Mouse (Mus musculus) heart, postnatal 10 days (tissue): ENCODE measurements around the gene Arid3a. TPM values are rescaled to one million over a fixed set of nuclear protein-coding genes. Genes with fewer than 3 reads are reported as not detected.

Source experiments
- DNase-seq, 2 experiments: peaks; one replicate each; pipeline ENCODE4 v3.0.0; 2021
- intact Hi-C: fragments of 180-260 bp; cut with DNase I; formaldehyde crosslinking; loops from one replicate; pipeline ENCODE4 v1.15.1; 2025
- total RNA-seq, 2 experiments: library from RNA; stranded (reverse); gene quantifications; 2 replicates each; pipeline ENCODE4 v1.2.3; 2021

Gene Arid3a
- total RNA-seq, 2 experiments from 2014 or later, result 3.1 to 3.2 TPM

DNA sequence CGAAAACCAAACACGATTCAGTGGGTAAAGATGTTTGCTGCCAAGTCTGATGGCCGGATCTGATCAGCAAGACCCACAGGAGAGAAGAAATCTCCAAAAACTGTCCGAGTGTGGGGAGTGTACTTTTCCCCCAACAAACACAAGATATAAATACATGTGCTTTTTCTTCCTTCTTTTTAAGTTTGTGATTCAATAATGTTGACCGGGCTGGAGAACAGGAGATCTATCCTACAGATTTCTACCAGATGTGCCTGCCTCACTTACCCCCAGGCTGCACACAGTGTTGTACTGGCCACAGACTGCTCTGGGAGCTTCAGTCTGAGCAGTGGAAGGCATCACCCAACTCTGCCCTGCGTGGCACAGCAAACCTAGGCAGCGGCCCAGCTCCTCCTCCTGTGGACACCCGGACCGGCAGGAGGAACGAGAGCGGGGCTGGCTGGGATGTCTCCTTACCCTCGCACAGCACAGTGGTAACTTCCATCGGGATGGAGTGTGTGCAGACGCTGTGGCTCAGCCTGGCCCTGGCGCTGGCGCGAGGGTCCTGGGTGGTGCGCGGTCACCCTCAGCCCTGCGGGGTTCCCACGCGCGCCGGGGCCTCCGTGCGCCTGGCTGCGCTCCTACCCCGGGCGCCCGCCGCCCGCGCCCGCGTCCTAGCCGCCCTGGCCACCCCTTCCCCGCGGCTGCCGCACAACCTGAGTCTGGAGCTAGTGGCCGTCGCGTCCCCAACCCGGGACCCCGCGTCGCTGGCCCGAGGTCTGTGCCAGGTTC lies 43.8 kb downstream of the Arid3a start, which contains the start of gene Grin3b:
Gene Grin3b, plus strand, starts transcription at position 301 of the 768 bp plus-strand sequence.
- DNase-seq, result no peak
- intact Hi-C loops, result no loop called here

DNA sequence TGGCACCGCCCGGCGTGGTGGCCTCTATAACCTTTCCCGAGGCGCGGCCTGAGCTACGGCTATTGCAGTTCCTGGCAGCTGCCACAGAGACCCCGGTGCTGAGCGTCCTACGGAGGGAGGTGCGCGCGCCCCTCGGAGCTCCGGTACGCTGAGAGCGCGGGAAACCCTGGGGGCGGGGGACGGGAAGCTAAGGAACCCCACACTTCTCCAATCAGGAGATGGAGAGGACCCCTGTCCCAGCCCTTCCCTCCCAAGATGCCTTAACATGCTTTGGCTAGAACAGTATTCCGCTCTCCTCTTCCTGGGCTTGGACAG lies 44.3 kb downstream of the Arid3a start:
- intact Hi-C loops, result no loop called here
- DNase-seq, result no peak

DNA sequence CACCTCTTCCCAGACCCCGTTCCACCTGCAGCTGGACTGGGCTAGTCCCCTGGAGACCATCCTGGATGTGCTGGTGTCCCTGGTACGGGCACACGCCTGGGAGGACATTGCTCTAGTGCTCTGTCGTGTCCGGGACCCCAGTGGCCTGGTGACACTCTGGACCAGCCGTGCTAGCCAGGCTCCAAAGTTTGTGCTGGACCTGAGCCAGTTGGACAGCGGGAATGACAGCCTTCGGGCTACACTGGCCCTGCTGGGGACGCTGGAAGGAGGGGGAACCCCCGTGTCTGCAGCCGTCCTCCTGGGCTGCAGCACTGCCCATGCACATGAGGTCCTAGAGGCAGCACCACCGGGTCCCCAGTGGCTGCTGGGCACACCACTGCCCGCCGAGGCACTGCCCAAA lies 46.0 kb downstream of the Arid3a start:
- peak; percentile 42 to 64 for DNase-seq

DNA sequence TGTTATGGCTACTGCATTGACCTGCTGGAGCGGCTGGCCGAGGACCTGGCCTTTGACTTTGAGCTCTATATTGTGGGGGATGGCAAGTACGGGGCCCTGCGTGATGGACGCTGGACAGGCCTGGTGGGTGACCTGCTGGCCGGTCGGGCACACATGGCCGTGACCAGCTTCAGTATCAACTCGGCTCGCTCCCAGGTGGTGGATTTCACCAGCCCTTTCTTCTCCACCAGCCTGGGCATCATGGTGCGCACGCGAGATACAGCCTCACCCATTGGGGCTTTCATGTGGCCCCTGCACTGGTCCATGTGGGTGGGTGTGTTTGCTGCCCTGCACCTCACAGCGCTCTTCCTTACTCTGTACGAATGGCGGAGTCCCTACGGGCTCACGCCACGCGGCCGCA lies 47.2 kb downstream of the Arid3a start:
- intact Hi-C loops, result no loop called here

More for the DNA sequence above, 46.0 kb downstream of the Arid3a start:
- intact Hi-C loops, result no loop called here

DNA sequence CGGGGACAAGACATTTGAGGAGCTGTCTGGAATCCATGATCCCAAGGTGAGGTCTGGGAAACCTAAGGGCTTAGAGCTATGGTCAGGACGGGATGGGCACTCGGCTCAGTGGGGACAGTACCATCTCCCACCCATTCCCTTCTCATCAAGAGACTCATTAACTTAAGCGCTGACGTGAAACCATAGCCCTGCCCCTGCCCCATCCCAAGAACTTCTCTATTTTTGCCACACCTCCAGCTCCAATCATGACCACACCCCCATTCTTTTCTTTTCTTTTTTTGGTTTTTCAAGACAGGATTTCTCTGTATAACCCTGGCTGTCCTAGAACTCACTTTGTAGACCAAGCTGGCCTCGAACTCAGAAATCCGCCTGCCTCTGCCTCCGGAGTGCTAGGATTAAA lies 47.8 kb downstream of the Arid3a start:
- intact Hi-C loops, result no loop called here
- no peak for DNase-seq

More for the DNA sequence above, 47.2 kb downstream of the Arid3a start:
- DNase-seq, result no peak

DNA sequence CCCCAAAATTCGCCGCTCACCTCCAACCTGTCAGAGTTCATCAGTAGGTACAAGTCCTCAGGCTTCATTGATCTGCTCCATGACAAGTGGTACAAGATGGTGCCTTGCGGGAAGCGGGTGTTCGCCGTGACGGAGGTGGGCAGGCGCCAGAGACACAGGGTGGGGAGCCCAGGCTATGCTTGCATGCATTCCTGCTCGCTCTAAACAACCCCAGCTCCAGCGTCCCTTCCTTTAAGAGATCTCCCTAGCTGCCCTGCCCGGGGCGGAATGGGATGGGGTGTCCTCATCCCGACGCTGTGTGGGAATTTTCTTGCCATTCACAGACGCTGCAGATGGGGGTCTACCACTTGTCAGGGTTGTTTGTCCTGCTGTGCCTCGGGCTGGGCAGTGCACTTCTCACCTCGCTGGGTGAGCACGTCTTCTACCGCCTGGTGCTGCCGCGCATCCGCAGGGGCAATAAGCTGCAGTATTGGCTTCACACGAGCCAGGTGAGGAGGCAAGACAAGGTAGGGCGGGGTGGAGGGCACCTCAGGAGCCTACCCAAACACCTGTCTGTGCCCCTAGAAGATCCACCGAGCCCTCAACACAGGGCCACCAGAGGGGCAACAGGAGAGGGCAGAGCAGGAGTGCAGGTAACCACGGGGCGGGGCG lies 49.4 kb downstream of the Arid3a start:
- intact Hi-C loops, result no loop called here
- no peak for DNase-seq

DNA sequence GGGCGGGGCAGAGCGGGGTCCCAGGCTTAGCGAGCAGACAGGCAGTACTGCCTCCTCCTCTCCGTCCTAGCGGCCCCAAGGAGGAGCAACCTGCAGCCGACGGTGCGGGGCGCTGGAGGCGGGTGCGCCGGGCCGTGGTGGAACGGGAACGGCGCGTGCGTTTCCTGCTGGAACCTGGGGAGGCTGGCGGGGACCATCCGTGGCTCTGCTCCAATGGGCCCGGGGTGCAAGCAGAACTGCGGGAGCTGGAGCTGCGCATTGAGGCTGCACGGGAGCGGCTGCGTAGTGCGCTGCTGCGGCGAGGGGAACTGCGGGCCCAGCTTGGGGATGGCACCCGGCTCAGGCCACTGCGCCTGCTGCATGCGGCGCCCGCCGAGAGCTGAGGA lies 49.9 kb downstream of the Arid3a start:
- intact Hi-C loops, result no loop called here
- DNase-seq, result no peak

DNA sequence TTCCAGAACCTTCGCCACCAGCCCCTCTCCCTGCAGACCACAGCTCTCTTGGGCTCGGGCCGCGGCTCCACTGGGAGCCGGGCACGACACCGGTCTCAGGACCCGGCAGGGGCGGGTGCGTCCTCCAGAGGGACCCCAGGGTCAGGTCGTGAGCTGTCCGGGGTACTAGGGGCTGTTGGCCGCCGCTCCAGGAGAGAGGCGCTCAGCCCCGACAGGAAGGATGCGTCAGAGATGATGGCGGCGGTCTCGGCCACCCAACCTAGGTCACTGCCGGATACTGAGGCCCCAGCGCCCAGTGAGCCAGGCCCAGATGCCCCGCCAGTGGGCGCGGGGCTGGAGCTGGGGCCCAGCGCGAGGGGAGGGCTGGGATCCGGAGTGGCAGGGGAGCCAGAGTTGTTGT lies 50.5 kb downstream of the Arid3a start:
- intact Hi-C loops, result no loop called here
- no peak for DNase-seq

DNA sequence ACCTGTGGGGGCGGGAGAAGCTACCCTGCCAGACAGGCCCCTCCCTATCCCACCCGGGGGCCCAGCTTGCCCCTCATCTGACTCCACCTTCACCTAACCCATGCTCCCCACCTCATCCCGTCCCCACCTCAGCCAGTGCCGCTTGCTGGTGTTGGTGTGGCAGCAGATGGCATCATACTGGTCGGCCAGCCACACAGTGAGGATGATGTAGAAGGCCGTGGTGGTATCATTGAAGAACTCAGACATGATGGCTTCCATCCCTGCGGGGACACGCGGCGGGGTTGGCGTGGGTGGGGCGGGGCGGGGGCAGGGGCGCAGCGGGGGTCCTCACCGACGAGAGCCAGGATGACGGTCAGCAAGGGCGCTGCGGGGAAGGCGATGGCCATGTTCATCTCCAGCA lies 51.2 kb downstream of the Arid3a start:
- intact Hi-C loops, result no loop called here
- no peak for DNase-seq

DNA sequence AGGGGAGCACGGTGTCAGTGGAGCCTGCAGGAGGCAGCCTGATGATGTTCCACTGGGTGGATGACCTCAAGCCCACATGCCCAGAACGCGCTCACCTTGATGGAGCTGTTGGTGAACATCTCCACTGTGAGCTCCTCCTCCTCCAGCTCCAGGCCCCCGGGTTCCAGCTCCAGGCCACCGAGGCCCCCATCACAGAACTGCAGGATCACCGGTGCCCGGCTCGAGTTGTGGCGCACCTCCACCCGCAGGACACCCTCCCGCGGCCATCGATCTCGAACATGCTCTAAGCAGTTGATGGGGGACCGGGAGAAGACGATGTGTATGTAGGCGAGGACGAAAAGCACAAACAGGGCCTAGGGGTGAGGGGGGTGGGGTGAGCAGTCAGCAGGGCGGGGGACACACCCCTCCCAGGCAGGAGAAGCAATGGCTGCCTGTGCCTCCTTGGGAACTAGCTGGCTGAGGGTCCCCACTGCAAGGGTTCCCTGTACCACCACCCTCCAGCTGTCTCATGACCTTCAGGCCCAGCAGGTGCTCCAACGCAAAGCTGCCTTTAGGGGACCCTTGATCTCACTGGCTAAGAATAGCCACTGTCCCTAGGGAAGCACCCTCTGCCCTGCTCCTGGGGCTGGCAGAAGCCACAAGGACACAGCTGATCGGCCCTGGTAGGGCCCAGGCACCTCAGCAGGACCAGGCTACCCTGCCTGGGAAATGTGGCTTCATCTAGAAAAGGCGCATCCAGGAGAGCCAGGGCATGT lies 52.7 kb downstream of the Arid3a start:
- intact Hi-C loops, result no loop called here
- DNase-seq, result peak in 1 of 2 experiments; percentile 62

DNA sequence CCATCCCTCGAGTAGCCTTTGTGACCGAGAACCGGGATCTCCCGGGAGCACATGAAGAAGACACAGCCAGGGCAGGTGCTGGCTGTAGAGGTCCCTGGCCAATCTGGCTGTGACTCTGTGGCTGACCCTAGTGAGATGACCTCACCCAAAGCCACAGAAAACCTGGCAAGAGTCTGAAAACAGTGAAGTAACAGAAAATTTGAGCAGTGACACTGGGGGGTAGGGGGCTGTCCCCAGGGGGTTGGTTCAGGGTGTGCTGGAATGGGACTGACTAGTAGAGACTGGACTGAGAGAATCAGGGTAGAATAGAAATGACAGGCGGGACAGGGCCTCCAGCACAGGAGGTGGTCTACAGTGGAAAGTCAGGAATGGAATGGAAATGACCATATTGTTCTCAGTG lies 56.4 kb downstream of the Arid3a start:
- no peak for DNase-seq
- intact Hi-C loops, result loop anchor here (2.0 kb wide), 1 partner anchor 22 kb away; the partner anchor contains the start of gene Wdr18

DNA sequence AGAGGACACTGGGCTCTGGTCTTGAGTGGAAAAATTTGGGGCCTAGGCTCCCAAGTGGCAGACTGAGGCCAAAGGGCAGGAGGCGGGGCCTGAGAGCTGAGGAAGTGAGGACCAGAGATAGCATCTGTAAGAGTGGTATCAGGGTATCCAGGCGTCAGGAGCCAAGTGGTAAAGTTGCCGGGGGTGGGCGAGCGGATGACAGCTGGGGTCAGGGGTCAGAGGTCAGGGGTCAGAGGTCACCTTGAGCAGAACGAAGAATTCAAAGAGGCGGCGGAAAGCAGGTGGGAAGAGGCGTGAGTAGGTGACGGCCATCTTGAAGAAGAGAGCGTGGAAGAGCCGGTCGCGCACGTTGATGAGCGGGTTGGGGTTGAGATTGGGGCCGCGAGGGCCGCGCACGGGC lies 56.8 kb downstream of the Arid3a start:
- intact Hi-C loops, result loop anchor here (2.0 kb wide), 1 partner anchor 23 kb away; the partner anchor contains the start of gene Wdr18
- peak; percentile 59 to 76 for DNase-seq

DNA sequence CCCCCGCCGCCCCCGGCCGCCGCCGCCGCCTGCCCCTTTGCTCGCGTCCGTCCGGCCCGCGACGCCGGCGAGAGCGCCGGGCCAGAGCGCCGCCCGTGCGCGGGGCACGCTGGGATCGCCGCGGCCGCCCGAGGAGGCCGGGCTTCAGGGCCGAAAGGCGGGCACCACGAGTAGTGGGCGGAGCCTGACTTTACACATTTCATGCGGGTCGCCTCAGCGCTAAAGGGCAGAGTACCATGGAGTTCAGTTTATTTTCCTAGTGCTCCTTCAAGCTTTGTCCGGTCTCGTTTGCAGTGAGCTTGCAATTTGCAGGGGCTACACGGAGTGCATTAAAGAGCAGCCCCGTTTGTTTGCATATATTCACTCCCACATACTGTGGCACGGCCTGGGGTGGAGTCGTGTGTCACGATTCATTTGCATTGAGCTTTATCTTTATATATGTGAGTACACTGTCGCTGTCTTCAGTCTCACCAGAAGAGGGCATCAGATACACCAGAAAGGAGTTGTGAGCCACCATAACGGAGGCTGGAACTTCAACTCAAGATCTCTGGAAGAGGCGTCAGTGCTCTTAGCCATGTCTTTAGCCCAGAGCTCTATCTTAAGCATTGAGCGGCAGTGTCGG lies 57.5 kb downstream of the Arid3a start, which contains the start of gene Tmem259:
Gene Tmem259, minus strand, starts transcription at position 136 of the 622 bp plus-strand sequence.
- intact Hi-C loops, result no loop called here
- peak; percentile 90 to 91 for DNase-seq

DNA sequence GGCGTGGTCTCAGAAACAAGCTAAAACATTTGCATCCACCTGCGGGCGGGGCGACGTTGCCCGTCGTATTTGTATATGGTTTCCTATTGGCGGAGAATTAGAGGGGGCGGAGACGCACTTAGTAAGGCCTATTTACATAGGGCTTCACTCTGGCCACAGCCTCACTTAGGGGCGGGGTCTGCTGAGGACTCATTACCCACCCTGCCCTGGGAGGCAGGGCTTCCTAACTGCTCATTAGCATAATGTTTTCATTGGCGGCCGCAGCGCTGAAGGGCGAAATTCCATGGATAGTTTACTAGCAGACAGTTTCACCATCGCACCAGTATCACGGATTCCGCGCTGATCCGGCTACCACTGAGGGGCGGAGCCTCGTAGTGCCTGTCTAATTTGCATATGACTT lies 58.0 kb downstream of the Arid3a start:
- DNase-seq, result peak; percentile 97 to 98
- intact Hi-C loops, result loop anchor here (5.0 kb wide), 2 partner anchors 67 to 157 kb away; partner anchors contain the start of gene Cbarp

DNA sequence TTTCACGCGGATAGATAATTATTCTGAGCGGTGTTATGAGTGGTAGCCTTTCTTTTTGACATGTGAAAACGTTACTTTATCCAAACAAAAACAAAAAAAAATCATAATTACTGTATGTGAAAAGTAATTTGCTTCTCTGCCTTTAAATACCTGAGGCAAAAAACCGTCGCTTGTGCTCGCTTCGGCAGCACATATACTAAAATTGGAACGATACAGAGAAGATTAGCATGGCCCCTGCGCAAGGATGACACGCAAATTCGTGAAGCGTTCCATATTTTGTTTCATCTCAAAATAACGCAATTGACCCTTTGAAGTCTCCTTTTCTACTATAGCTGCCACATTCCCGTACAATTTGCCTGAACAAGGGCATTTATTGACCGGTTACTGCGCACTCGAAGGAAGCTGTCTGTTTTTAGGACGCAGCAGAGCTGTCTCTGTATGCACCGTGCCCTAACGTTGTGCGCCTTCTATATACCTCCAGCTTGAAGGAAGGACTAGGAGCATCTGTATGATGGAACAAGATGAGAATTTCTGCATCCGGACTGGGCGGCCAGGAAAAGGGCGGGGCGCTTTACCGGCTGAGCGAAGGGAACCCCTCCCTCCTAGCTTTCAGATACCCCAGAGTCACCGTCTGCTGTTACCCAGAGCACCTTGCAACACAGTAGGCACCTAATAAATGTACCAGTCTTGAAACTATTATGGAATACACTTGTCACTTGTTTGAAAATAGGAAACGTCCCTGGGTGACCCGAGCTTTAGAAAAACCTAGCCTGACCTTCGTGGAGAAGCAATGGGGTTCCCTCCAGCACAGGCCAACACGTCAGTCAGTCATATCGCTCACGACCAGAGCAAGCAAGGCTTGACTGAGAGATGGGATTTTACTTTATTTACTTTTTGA lies 58.7 kb downstream of the Arid3a start:
- intact Hi-C loops, result loop anchor here (5.0 kb wide), 2 partner anchors 67 to 157 kb away; partner anchors contain the start of gene Cbarp
- peak; percentile 77 to 79 for DNase-seq

DNA sequence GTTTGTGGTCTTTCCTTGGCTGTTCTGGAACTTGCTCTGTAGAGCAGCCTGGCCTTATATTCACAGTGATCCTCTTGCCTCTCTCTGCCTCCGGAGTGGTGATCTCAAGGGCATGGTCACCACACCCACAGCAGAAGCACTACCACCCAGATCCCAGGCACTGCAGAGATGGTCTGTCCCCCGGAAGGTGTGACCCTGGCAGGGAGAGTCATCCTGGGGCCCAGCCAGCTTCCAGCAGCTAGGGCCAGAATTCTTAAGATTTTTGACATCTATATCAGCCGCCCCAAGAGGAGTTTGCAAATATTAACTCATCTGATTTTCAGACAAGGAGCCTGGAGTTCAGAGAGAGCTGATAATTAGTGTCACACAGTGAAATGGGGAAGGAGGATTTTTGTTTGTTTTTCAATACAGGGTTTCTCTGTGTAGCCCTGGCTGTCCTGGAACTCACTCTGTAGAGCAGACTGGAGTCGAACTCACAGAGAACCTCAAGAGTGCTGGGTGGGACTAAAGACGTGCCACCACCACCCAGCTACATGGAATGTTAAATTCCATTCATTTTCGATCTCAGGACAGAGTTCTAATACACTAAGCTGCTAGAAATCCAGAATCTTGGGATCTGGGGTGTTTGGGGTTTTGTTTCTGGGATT lies 59.5 kb downstream of the Arid3a start:
- DNase-seq, result peak; percentile 65 to 75
- intact Hi-C loops, result loop anchor here (5.0 kb wide), 2 partner anchors 66 to 156 kb away; partner anchors contain the start of gene Cbarp

DNA sequence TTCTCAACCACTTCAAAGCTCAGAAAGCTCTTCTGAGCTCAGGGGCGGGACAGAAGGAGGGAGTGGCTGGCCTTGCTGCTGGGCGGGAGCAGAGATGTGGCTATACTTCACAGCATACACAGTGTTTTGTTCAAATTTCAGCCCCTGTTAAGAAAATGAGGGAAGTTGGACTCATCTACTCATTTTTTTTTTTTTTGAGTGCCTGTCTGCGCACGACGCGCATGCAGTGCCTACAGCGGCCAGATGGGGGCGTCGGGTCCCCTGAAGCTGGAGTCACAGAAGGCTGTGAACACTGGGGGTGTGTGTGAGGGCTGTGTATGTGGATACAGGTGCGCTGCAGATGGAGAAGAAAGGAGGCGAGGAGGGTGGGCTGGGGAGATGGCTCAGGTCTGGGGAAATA lies 60.1 kb downstream of the Arid3a start:
- intact Hi-C loops, result loop anchor here (5.0 kb wide), 2 partner anchors 65 to 155 kb away; partner anchors contain the start of gene Cbarp
- peak; percentile 90 to 95 for DNase-seq

DNA sequence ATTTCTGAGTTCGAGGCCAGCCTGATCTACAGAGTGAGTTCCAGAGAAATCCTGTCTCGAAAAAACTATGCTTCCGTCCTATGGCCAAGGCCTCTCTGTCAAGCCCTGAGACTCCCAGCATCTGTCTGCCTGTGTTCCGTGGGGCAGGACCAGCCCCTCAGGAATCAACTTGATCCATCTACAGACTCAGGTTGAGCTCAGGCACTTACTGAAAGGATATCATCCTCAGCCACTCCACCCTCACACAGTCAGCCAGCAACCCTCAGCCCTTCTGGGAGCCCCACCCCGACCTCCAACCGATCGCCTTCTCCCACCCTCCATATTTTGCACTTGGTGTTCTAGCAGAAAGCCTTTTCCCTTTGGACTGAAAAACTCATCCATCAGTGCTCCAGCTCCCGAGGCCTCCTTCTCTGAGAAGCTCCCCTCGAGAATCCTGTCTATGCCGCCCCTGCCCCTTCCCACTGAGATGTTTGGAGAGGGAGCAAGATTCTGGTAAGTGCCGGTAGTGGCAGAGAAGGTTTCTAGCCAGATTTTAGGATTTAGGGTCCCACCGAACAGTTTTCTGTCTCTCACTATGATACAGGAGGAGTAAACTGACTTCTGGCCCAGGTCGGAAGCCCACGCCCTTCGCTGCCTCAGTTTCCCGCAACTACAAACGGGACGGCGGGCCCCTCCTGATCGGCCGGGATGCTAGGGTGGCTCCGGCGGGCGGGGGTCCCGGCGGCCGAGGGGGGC lies 61.1 kb downstream of the Arid3a start:
- DNase-seq, result no peak

More for the DNA sequence above, 61.1 kb downstream of the Arid3a start:
- intact Hi-C loops, result loop anchor here (2.0 to 5.0 kb wide), 4 partner anchors 47 to 154 kb away; partner anchors contain the start of genes Cbarp and Stk11
